Mouse (Mus musculus): ENCODE results near the gene Nrg3. TPM values are rescaled to one million over a fixed set of nuclear protein-coding genes. Genes with fewer than 3 reads are reported as not detected.

The Nrg3 gene
- polyA plus RNA-seq, 1 experiment from 2014 or later, result 0.11 TPM

DNA sequence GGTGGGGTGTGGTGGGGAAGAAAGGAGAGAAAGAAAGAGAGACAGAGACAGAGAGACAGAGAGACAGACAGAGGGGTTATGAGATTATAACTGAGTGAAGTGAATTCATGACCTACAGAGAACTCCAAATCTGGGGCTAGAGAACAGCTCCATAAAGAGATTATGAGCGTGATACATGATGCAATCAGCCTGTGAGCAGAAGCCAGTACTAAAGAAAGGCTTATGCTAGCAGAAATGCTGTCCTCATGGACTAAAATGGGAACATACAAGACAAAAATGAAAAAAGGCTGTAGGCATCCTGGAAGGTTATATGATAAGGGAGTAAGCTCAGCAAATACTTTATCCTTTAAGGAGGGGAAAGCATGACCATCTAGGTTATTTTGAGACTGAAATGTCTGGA lies 99.7 kb downstream of the Nrg3 start:
- no peak for ATAC-seq (ENCODE audit: extremely low read depth, insufficient number of reproducible peaks, low FRiP score, low TSS enrichment)
- H3K36me3 ChIP-seq, result no peaks in the 10 kb centered on the region
- WGBS, result 55% methylated on average over 1 of the region's 1 CpGs

GRCm38 (mm10) chr14:39356251-39356650 lies 116.6 kb downstream of the Nrg3 start:
- no peak overlapping the region for H3K27ac ChIP-seq (replicated peaks)
- WGBS, result 61% methylated on average over 2 of the region's 2 CpGs

More for the DNA sequence above, 99.7 kb downstream of the Nrg3 start:
- H3K4me1 ChIP-seq, result no peaks in the 10 kb centered on the region
- no peak overlapping the region for H3K4me3 ChIP-seq
- H3K4me2 ChIP-seq, result no peak overlapping the region
- no peaks in the 10 kb centered on the region for H3K9me3 ChIP-seq
- H3K27me3 ChIP-seq (replicated peaks), result no peaks in the 10 kb centered on the region
- H3K27ac ChIP-seq (replicated peaks), result no peak overlapping the region
- H3K9ac ChIP-seq, result no peak overlapping the region

GRCm38 (mm10) chr14:39351979-39352737 lies 120.7 kb downstream of the Nrg3 start:
- Histone ChIP-seq H3K9ac (no peak overlapping the region), H3K4me3 (no peak overlapping the region), H3K4me1 (no peaks in the 10 kb centered on the region), H3K4me2 (no peak overlapping the region), H3K27ac (replicated peaks) (no peak overlapping the region), H3K36me3 (no peaks in the 10 kb centered on the region), H3K9me3 (no peaks in the 10 kb centered on the region), H3K27me3 (replicated peaks) (no peaks in the 10 kb centered on the region)
- no peak for ATAC-seq (ENCODE audit: extremely low read depth, insufficient number of reproducible peaks, low FRiP score, low TSS enrichment)
- WGBS, result 64% methylated on average over 4 of the region's 4 CpGs

More at GRCm38 (mm10) chr14:39356251-39356650, 116.6 kb downstream of the Nrg3 start:
- Histone ChIP-seq H3K27me3 (replicated peaks) (no peaks in the 10 kb centered on the region), H3K36me3 (no peaks in the 10 kb centered on the region), H3K4me3 (no peak overlapping the region), H3K9me3 (no peaks in the 10 kb centered on the region), H3K4me2 (no peak overlapping the region), H3K9ac (no peak overlapping the region), H3K4me1 (no peaks in the 10 kb centered on the region)
- no peak for ATAC-seq (ENCODE audit: extremely low read depth, insufficient number of reproducible peaks, low FRiP score, low TSS enrichment)

DNA sequence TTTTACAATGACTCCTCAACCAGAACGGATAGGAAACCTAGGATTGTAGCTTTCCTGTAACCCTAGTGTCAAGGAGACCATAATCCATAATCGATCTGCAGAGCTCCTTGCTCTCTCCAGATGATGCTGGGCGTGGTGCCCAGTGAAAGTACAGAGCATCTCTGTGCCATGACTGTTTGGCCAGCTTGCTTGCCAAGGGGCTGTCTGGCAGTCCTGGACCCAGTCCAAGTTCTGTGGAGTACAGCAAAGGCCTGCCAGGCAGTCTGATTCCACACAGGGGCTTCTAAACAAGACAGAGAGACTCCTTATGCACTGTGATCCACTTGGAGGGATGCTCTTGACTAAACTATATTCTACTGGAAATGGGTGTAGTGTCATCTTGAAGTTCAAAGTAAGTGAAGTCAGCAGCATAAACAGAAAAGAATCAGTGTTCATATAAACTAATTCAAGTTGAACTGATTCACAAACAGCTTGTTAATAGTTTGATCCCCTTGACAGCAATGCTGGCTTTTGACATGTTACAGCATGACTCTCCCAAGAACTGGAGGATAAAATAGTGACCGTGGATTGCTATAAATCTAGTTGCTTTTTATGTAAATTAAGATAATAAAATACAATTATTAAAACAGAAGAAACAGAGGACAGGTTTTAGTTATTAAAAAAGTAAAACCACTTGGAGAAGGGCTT lies 155.3 kb downstream of the Nrg3 start:
- H3K4me3 ChIP-seq, result no peak overlapping the region
- H3K4me1 ChIP-seq, result no peaks in the 10 kb centered on the region
- H3K9me3 ChIP-seq, result peaks cover 3% of the 10 kb centered on the region; the same call in 1 of the 2 replicates
- no peak overlapping the region for H3K27ac ChIP-seq (replicated peaks)
- ATAC-seq (ENCODE audit: extremely low read depth, insufficient number of reproducible peaks, low FRiP score, low TSS enrichment), result no peak
- H3K4me2 ChIP-seq, result no peak overlapping the region
- H3K36me3 ChIP-seq, result no peaks in the 10 kb centered on the region
- H3K9ac ChIP-seq, result no peak overlapping the region
- H3K27me3 ChIP-seq (replicated peaks), result no peaks in the 10 kb centered on the region
- WGBS, result 63% methylated on average over 4 of the region's 4 CpGs

DNA sequence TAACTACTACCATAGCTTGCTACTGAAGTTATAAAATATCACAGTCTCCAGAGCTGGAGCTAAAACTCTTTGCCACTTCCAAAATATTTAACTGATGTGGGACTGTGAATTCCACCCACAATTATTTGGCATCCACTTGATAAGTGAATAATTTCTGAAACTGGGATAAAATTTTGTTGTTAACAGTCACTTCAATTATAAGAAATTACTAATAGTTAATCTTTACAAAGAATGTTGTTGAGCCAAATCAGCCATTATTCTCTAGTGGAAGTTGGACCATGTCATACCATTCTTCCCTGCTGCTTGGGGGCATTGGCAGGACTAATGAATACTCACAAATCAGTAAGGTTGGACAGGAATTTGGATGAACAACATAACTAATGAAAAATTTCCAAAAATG lies 158.8 kb downstream of the Nrg3 start:
- Histone ChIP-seq H3K27ac (replicated peaks) (no peak overlapping the region), H3K9me3 (peaks cover 6% of the 10 kb centered on the region; the same call in 1 of the 2 replicates), H3K27me3 (replicated peaks) (no peaks in the 10 kb centered on the region)

GRCm38 (mm10) chr14:39265121-39265520 lies 207.8 kb downstream of the Nrg3 start:
- no peak overlapping the region for H3K27ac ChIP-seq (replicated peaks)
- no peak overlapping the region for H3K4me3 ChIP-seq
- WGBS, result 72% methylated on average over 1 of the region's 1 CpGs
- H3K4me2 ChIP-seq, result no peak overlapping the region
- no peaks in the 10 kb centered on the region for H3K36me3 ChIP-seq
- H3K4me1 ChIP-seq, result no peaks in the 10 kb centered on the region
- no peak overlapping the region for H3K9ac ChIP-seq
- no peak for ATAC-seq (ENCODE audit: extremely low read depth, insufficient number of reproducible peaks, low FRiP score, low TSS enrichment)
- H3K27me3 ChIP-seq (replicated peaks), result no peaks in the 10 kb centered on the region
- no peaks in the 10 kb centered on the region for H3K9me3 ChIP-seq

More for the DNA sequence above, 158.8 kb downstream of the Nrg3 start:
- no peak overlapping the region for H3K4me3 ChIP-seq
- no peak for ATAC-seq (ENCODE audit: extremely low read depth, insufficient number of reproducible peaks, low FRiP score, low TSS enrichment)
- H3K9ac ChIP-seq, result no peak overlapping the region
- no peak overlapping the region for H3K4me2 ChIP-seq
- no peaks in the 10 kb centered on the region for H3K36me3 ChIP-seq
- H3K4me1 ChIP-seq, result no peaks in the 10 kb centered on the region

- H3K9ac ChIP-seq, result no peak overlapping the region
- ATAC-seq (ENCODE audit: extremely low read depth, insufficient number of reproducible peaks, low FRiP score, low TSS enrichment), result no peak
- no peak overlapping the region for H3K27ac ChIP-seq (replicated peaks)
- no peaks in the 10 kb centered on the region for H3K36me3 ChIP-seq
- H3K27me3 ChIP-seq (replicated peaks), result no peaks in the 10 kb centered on the region
- no peak overlapping the region for H3K4me3 ChIP-seq
- 73% methylated on average over 4 of the region's 4 CpGs for WGBS
- no peak overlapping the region for H3K4me2 ChIP-seq
- no peaks in the 10 kb centered on the region for H3K4me1 ChIP-seq
- H3K9me3 ChIP-seq, result no peaks in the 10 kb centered on the region
Observed at GRCm38 (mm10) chr14:39264422-39264821, 208.5 kb downstream of the Nrg3 start.

DNA sequence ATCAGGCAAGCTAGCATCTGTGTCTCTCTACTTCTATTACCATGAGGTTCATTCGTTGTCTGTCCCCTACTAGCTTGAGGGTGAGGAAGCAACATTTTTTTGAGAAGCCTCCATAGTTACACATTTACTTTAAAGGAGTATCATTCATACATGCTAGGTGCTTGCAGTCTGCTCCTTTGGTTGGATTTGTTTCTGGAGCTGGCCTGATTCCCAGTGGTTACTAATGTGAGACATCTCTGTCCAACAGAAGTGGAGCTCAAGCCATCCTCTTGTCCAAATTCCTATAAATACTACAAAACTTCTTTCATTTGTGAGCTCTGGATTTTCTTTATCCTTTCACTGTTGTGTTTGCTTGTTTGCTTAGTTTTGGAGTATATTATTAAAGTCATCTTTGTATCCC lies 211.9 kb downstream of the Nrg3 start:
- ATAC-seq (ENCODE audit: extremely low read depth, insufficient number of reproducible peaks, low FRiP score, low TSS enrichment), result no peak
- no peak overlapping the region for H3K9ac ChIP-seq
- no peak overlapping the region for H3K4me2 ChIP-seq
- WGBS, result 62% methylated on average over 1 of the region's 1 CpGs
- no peak overlapping the region for H3K4me3 ChIP-seq
- H3K27me3 ChIP-seq (replicated peaks), result no peaks in the 10 kb centered on the region
- H3K4me1 ChIP-seq, result no peaks in the 10 kb centered on the region
- H3K9me3 ChIP-seq, result no peaks in the 10 kb centered on the region
- H3K27ac ChIP-seq (replicated peaks), result no peak overlapping the region
- no peaks in the 10 kb centered on the region for H3K36me3 ChIP-seq

DNA sequence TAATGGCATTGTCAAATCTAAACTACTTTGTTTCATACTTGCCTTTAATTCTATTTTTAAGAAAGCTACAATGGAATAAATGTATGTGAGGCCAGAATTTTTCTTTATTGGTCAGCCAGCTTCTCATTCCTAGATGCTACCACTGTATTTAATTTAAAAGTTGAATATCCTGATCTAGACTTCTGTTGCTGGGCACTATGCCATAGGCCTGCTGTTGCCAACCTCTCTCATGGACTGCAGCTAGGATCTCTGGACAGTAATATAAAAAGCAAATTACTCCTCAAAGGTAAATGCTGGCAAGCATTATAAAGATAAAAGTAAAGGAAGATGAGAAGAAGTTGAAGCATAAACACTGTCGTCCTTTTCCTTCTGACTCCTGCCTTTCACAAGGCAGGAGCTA lies 217.5 kb downstream of the Nrg3 start:
- no peak overlapping the region for H3K27ac ChIP-seq (replicated peaks)
- H3K9ac ChIP-seq, result no peak overlapping the region
- H3K9me3 ChIP-seq, result no peaks in the 10 kb centered on the region
- ATAC-seq (ENCODE audit: extremely low read depth, insufficient number of reproducible peaks, low FRiP score, low TSS enrichment), result no peak
- H3K27me3 ChIP-seq (replicated peaks), result no peaks in the 10 kb centered on the region
- H3K4me2 ChIP-seq, result no peak overlapping the region
- no peaks in the 10 kb centered on the region for H3K4me1 ChIP-seq
- WGBS, result 33% methylated on average over 1 of the region's 1 CpGs
- no peaks in the 10 kb centered on the region for H3K36me3 ChIP-seq
- H3K4me3 ChIP-seq, result no peak overlapping the region

DNA sequence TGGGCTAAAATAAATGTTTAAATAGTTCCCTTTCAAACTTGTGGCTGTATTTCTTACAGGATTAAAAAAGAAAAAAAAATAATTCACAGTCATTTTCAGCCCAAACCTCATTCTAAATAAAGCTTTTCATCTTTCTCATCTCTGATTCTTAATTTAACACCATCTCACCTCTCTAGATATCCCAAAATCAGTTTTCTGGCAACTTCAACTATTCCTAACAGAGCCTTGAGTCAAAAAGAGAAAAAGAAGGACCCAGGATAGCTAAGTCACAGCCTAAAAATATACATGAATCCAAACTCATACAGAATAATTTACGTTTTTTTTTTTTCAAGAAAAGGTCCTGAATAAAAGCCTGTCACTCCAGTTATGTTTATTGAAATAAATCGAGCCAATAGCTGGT lies 232.6 kb downstream of the Nrg3 start:
- Histone ChIP-seq H3K27ac (replicated peaks) (no peak overlapping the region), H3K4me3 (no peak overlapping the region), H3K36me3 (no peaks in the 10 kb centered on the region), H3K27me3 (replicated peaks) (no peaks in the 10 kb centered on the region), H3K4me2 (no peak overlapping the region), H3K9ac (no peak overlapping the region), H3K4me1 (no peaks in the 10 kb centered on the region), H3K9me3 (no peaks in the 10 kb centered on the region)
- ATAC-seq (ENCODE audit: extremely low read depth, insufficient number of reproducible peaks, low FRiP score, low TSS enrichment), result no peak
- WGBS, result 39% methylated on average over 2 of the region's 2 CpGs

- ATAC-seq (ENCODE audit: extremely low read depth, insufficient number of reproducible peaks, low FRiP score, low TSS enrichment), result no peak
- 66% methylated on average over 1 of the region's 1 CpGs for WGBS
- no peaks in the 10 kb centered on the region for H3K36me3 ChIP-seq
Observed at GRCm38 (mm10) chr14:39211472-39211871, 261.4 kb downstream of the Nrg3 start.

GRCm38 (mm10) chr14:39191946-39192345 lies 280.9 kb downstream of the Nrg3 start:
- Histone ChIP-seq H3K4me3 (no peak overlapping the region), H3K9me3 (no peaks in the 10 kb centered on the region), H3K27me3 (replicated peaks) (no peaks in the 10 kb centered on the region), H3K9ac (no peak overlapping the region), H3K4me1 (no peaks in the 10 kb centered on the region), H3K36me3 (no peaks in the 10 kb centered on the region), H3K27ac (replicated peaks) (no peak overlapping the region), H3K4me2 (no peak overlapping the region)
- ATAC-seq (ENCODE audit: extremely low read depth, insufficient number of reproducible peaks, low FRiP score, low TSS enrichment), result no peak
- WGBS, result 64% methylated on average over 5 of the region's 5 CpGs

More at GRCm38 (mm10) chr14:39211472-39211871, 261.4 kb downstream of the Nrg3 start:
- Histone ChIP-seq H3K27ac (replicated peaks) (no peak overlapping the region), H3K4me2 (no peak overlapping the region), H3K4me1 (no peaks in the 10 kb centered on the region), H3K4me3 (no peak overlapping the region), H3K9ac (no peak overlapping the region), H3K27me3 (replicated peaks) (no peaks in the 10 kb centered on the region), H3K9me3 (no peaks in the 10 kb centered on the region)

Data from heart, embryonic 13.5 days (tissue).